Mouse (Mus musculus) effector memory CD4-positive, alpha-beta T cell, adult 5 months (primary cell): Measurements from ENCODE around the gene Apold1. TPM values are rescaled to one million over a fixed set of nuclear protein-coding genes. Genes with fewer than 3 reads are reported as not detected.

Experiments
- polyA plus RNA-seq: library from polyadenylated mRNA; unstranded; fragments of 100-300 nt; shearing (Covaris generic); gene quantifications from one replicate; pipeline ENCODE4 v1.2.1, GENCODE M21; 2017

Apold1 gene
- not detected for polyA plus RNA-seq

GRCm38 (mm10) chr6:134981231-134982062 lies at the start of gene Apold1:
Gene Apold1 (plus strand): TSS chr6:134981718.

GRCm38 (mm10) chr6:135011048-135011733 lies 29.7 kb downstream of the Apold1 start, which contains the start of gene Ddx47:
Gene Ddx47 (plus strand): TSS chr6:135011612.

Other genes starting within 250 kb of the Apold1 start
- 13.3 TPM for gene Dusp16, start 189.1 kb upstream of the Apold1 start, polyA plus RNA-seq
- gene Crebl2, start 151.6 kb upstream of the Apold1 start, polyA plus RNA-seq = 16.6 TPM
- 6.0 TPM for gene Gpr19, start 83.1 kb upstream of the Apold1 start, polyA plus RNA-seq
- gene Cdkn1b, start 61.3 kb upstream of the Apold1 start, polyA plus RNA-seq = 61.4 TPM
- gene Ddx47, start 29.9 kb downstream of the Apold1 start, polyA plus RNA-seq = 117 TPM
- gene Gprc5a, start 83.9 kb downstream of the Apold1 start, polyA plus RNA-seq = 4.2 TPM
- not detected for gene Gprc5d, start 136.6 kb downstream of the Apold1 start, polyA plus RNA-seq
- 16.3 TPM for gene Fam234b, start 216.3 kb downstream of the Apold1 start, polyA plus RNA-seq
- gene Hebp1, start 216.3 kb downstream of the Apold1 start, polyA plus RNA-seq = not detected